Mouse (Mus musculus): ENCODE results near the gene Scnn1a. TPM values are rescaled to one million over a fixed set of nuclear protein-coding genes. Genes with fewer than 3 reads are reported as not detected.
A peak's percentile ranks its signal among the peaks of the same experiment; 100 is the strongest.
"Not testable (repeated sequence)": the region's sequence is repeated elsewhere in the genome, so short reads cannot be mapped to it uniquely, and the experiment has no call there.

Scnn1a gene
- 1.6 and 1.7 TPM in 2 replicates for polyA plus RNA-seq (2012; rRNA removed)

DNA sequence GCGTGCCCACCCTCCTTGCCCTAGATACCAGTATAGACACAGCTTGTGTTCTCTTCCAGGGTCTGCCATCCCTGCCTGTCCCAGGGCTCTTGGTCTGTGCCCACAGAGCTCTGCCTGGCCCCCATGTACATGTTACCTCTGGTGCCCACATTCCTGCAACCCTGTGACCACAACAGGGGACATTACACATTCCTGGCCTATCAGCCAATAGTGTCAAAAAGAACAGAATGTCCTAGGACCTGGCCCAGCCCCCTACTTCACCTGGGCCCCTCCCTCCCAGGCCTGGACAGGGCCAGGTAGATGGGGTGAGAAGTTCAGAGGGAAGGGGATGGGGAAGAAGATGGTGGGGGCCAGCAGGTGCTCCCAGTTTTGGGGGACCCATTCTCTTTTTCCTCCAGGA, at the start of gene Scnn1a:
Gene Scnn1a (plus strand): TSS at position 337 of the 400 bp plus-strand sequence.
- no peak for DNase-seq (ENCODE audit: extremely low spot score in 1 of 2, low spot score in 1 of 2)

DNA sequence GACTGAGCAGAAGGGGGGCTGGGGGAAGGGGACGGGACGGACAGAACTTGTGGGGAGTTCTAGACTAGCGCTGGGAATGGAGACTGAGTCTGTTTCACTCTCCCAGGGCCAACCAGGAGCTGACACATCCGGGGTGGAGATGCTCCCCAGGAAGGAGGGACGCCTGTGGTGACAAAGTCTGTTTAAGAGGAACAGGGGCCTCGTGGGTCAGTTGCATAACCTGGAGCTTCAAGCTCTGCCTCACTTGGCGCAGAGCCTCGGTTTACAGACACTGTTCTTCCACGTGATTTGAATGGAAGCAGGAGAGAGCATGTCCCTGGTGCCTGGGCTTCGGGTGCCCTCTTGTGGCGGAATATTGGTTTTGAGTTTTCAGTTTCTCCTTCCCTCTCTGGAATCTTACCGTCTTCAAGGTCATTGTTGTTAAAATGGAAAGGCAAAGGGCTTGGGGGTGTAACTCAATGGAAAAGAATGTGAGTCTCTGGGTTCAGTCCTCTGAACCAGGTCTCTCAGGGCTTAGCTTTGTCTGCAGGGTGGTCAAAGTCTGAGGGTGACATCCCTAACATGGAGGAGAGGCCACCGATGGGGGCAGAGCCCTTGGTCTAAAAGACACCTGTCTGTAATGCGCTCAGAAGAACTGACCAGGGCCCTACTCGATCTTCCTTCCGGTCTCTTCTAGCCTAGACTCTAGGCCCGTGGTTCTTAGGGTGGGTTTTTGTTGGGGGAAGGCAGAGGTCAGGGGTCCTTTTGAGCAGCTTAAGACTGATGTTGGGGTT, 48.8 kb upstream of the Scnn1a start:
- DNase-seq (ENCODE audit: extremely low spot score in 1 of 2, low spot score in 1 of 2): peak; percentile 90 to 98

DNA sequence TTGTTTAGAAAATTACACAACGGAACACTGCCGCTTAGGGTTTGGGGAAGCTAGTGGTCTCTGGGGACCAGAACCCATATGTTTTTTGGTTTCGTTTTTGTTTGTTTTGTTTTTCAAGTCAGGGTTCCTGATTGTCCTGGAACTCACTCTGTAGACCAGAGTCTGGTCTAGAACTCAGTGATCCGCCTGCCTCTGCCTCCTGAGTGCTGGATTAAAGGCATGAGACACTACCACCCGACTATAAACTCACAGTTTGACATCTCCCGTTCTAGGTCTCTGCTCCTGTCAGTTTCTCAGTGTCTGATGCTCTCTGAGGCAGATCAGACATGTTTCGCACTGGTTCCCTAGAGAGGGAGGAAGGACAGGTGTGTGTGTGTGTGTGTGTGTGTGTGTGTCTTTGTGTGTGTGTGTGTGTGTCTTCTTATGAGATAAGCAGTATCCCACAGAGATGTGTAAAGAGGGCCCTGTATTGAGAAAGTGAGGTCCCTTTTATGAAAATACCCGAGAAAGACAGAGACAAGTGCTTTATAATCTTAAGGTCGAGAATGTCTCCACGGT, 48.2 kb upstream of the Scnn1a start:
- DNase-seq (ENCODE audit: extremely low spot score in 1 of 2, low spot score in 1 of 2): no peak

DNA sequence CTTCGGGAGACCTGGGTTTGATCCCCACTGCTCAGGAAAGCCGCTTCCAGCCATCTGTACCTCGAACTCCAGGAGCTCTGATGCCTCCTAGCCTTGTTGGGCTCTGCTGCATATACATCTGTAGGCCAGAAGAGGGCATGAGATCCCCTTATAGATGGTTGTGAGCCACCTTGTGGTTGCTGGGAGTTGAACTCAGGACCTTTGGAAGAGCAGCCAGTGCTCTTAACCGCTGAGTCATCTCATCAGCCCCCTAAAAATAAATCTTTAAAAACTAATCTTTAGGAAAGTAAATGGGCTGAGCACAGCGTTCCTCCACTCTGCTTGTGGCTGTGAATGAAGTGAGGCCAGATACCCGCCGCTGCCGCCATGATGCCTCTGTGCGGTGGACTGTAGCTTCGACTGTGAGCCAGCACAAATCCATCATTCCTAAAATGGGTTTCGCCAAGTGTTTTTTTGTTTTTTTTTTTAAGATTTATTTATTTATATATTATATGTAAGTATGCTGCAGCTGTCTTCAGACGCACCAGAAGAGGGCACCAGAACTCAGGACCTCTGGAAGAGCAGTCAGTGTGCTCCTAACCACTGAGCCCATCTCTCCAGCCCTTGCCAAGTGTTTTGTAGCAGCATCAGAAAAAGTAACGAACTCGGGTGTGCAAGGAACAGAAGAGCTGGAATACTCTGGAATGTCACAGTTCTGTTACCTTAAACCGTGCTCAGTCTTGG, 45.5 kb upstream of the Scnn1a start:
- DNase-seq (ENCODE audit: extremely low spot score in 1 of 2, low spot score in 1 of 2): peak in 1 of 2 experiments; percentile 39

- DNase-seq (ENCODE audit: extremely low spot score in 1 of 2, low spot score in 1 of 2): no peak
These were observed 40.7 kb upstream of the Scnn1a start for GRCm38 (mm10) chr6:125279729-125280128.

DNA sequence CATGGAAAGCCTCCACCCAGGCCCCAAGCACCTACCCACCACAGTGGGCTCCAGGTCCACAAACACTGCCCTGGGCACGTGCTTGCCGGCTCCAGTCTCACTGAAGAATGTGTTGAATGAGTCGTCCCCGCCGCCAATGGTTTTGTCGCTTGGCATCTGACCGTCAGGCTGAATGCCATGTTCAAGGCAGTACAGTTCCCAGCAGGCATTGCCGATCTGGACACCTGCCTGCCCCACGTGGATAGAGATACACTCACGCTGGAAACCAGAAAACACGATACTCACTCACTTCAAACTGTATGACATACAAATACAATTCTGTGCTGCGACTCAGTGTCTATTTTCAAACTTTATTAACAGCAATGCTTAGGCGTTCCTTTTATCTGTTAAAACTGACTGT, 37.7 kb upstream of the Scnn1a start:
- DNase-seq (ENCODE audit: extremely low spot score in 1 of 2, low spot score in 1 of 2): not testable (repeated sequence)

DNA sequence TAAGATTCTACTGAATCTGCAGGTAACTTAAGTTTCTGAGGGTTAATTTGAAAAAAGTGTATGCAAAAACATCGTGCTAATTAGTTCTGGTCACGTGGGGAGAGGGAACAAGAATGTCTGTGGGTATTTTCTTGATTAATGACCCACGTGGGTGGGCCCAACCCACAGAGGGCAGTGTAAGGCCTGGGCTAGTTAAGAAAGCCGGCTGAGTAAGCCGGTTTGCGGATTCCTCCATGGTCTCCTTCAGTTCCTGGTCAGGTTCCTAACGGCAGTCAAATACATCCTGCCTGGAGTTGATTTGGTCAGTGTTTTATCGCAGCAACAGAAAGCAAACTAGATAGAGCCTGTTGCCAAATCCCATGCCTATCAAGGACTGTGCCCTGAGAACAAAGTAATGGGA, 36.2 kb upstream of the Scnn1a start:
- no peak for DNase-seq (ENCODE audit: extremely low spot score in 1 of 2, low spot score in 1 of 2)

DNA sequence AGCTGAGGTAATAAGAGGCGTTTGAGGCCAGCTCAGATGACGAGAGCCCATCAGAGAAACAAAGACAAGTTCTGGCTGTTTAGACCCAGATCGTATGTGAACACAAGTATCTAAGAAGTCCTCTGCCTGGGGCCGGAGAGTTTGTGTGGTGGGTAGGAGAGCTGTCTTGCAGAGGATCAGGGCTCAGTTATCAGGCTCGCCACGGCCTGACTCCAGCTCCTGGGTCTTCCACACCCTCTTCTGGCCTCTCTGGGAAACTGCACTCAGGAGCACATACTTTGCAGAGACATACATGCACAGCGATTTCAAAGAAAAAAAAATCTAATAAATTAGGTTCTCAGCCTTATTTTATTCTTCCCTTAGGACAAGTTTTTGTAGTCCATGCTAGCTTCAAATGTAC, 35.7 kb upstream of the Scnn1a start:
- DNase-seq (ENCODE audit: extremely low spot score in 1 of 2, low spot score in 1 of 2): no peak

- no peak for DNase-seq (ENCODE audit: extremely low spot score in 1 of 2, low spot score in 1 of 2)
These were observed 34.6 kb upstream of the Scnn1a start, which contains the start of gene Tuba3a for GRCm38 (mm10) chr6:125285890-125286289. Tuba3a (minus strand) TSS chr6:125286042.

- DNase-seq (ENCODE audit: extremely low spot score in 1 of 2, low spot score in 1 of 2): no peak
These were observed 33.5 kb upstream of the Scnn1a start for GRCm38 (mm10) chr6:125286944-125287343.

GRCm38 (mm10) chr6:125288730-125289129, 31.7 kb upstream of the Scnn1a start:
- no peak for DNase-seq (ENCODE audit: extremely low spot score in 1 of 2, low spot score in 1 of 2)

GRCm38 (mm10) chr6:125291329-125291728, 29.1 kb upstream of the Scnn1a start:
- DNase-seq (ENCODE audit: extremely low spot score in 1 of 2, low spot score in 1 of 2): peak in 1 of 2 experiments; percentile 55

DNA sequence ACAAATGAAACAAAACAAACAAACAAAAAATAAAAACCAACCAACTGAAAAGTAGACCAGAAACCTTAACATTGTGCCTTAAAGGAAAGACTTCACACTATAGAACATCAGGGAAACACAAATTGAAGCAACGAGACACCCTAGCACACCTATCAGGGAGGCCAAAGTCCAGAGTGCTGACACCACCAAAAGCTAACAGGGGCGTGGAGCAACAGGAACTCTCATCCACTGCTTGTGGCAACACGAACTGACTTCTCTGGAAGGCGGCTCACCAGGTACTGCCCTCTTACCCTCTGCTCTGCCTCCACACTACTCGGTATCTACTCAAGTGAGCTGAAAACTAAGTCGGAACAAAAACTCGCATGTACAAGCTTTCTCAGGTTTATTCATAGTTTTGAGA, 28.2 kb upstream of the Scnn1a start:
- DNase-seq (ENCODE audit: extremely low spot score in 1 of 2, low spot score in 1 of 2): no peak

DNA sequence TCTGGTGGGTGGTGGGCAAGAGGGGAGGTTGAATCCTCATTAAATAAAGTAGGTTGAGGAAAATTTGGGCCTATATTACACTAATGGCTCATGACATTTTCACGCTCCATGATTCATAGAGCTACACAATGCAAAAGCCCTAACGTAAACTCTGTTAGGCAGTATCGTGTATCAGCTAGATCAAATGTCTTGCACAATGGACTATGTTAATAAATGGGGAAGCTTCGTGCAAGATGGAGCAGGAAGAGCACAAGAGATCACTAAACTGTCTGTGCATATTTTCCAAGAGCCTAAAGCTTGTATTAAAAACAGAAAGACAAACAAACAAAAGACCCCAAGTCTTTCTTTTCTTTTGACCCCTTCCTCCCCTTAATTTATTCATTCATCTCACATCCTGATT, 26.4 kb upstream of the Scnn1a start:
- no peak for DNase-seq (ENCODE audit: extremely low spot score in 1 of 2, low spot score in 1 of 2)

DNA sequence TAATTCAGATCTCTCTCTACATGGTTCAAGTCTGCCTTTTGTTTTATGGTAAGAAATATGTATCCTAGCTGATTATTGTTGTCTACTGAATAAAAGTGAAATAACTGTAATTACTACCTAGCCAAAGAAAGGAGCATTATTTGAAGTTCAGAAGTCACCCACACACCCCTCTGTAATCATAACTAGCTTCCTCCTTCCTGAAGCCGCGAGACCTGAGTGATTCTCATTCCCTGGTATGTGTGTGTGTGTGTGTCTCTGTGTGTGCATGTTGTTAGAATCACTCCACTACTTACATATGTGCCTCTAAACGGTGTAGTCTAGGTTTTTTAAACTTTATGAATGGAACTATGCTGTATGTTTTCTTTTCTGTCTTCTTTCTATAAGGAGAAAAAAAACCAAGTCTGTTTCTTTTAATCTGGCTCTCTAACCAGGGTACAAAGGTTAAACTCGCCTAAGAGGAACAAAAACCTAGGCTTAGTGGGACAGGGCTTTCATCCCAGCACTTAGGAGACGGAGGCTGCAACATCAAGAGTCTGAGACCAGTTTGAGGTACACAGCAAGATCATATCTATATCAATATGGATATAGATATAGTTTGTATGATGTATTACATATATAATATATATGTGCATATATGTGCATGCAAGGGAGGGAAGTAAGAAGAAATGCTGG, 23.2 kb upstream of the Scnn1a start:
- DNase-seq (ENCODE audit: extremely low spot score in 1 of 2, low spot score in 1 of 2): no peak

GRCm38 (mm10) chr6:125300982-125301381, 19.5 kb upstream of the Scnn1a start:
- DNase-seq (ENCODE audit: extremely low spot score in 1 of 2, low spot score in 1 of 2): no peak

DNA sequence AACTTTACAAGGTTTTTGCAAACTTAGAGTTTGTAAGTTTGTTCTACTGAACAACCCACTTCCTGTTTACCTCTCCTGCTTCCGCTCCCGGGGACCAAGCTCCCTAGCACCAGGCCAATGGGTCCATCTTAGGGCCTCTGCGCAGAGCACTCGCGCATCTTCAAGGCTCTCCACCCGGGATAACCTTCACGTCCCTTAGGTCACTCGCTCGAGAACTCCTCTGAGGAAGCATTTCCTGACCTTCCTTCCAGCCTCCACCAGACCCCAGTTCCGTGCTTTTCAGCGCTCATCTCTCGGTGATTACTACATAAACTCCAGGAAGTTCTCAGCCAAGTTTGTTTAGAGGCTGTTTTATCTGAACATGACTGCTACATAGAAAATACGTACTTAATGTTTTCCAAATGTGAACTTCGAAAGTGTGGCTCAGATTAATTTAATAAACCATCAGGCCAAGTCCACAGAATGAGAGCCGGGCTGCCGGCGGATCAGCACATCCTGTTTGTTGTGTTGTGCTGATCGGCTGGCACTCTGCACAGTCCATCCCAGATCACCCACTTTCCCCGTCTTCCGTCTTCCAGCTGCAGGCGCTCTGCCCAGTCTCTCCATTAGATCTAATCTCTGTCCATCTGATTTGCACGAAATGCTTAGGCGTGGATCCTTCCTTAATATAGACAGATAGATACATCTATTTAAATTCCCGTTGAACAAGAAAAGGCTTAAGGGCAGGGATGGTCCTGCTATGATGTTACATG, 18.1 kb upstream of the Scnn1a start:
- DNase-seq (ENCODE audit: extremely low spot score in 1 of 2, low spot score in 1 of 2): no peak

GRCm38 (mm10) chr6:125303242-125303641, 17.2 kb upstream of the Scnn1a start:
- no peak for DNase-seq (ENCODE audit: extremely low spot score in 1 of 2, low spot score in 1 of 2)

GRCm38 (mm10) chr6:125304408-125304807, 16.1 kb upstream of the Scnn1a start:
- DNase-seq (ENCODE audit: extremely low spot score in 1 of 2, low spot score in 1 of 2): not testable (repeated sequence)

- no peak for DNase-seq (ENCODE audit: extremely low spot score in 1 of 2, low spot score in 1 of 2)
These were observed 15.0 kb upstream of the Scnn1a start for GRCm38 (mm10) chr6:125305465-125305864.

All from frontal cortex, adult 2 months (tissue).